Mouse (Mus musculus): ENCODE results near the gene Grm8.

The Grm8 gene

DNA sequence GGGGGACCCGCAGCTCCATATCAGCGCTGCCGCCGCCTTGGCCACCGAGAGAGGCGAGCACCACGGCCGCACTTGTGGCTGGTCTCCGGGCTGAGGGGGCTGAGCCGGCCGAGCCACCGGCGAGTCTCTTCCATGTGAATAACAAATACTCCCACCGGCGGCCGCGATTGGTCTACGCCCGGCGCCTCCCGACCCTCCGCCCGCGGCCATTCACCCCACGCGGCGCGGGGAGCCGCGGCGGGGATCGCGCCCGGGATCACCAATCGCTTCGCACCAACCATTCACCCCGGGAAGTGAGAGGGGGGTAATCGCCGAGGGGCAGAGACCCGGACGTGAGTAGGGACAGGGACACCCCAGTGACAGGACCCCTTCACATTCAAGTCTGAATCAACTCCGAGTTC lies at the start of gene Grm8:
Gene Grm8, minus strand, starts transcription at position 178 of the 401 bp plus-strand sequence.
- DNase-seq (ENCODE audit: low read depth, low spot score): no peak

GRCm38 (mm10) chr6:28169851-28170539 lies 35.0 kb upstream of the Grm8 start:
- DNase-seq (ENCODE audit: low read depth, low spot score): no peak

- no peak for DNase-seq (ENCODE audit: low read depth, low spot score)
These were observed 25.4 kb upstream of the Grm8 start for GRCm38 (mm10) chr6:28160399-28160798.

- no peak for DNase-seq (ENCODE audit: low read depth, low spot score)
These were observed 11.5 kb upstream of the Grm8 start for GRCm38 (mm10) chr6:28146445-28146844.

- DNase-seq (ENCODE audit: low read depth, low spot score): no peak
These were observed 7.4 kb upstream of the Grm8 start for GRCm38 (mm10) chr6:28142332-28142731.

DNA sequence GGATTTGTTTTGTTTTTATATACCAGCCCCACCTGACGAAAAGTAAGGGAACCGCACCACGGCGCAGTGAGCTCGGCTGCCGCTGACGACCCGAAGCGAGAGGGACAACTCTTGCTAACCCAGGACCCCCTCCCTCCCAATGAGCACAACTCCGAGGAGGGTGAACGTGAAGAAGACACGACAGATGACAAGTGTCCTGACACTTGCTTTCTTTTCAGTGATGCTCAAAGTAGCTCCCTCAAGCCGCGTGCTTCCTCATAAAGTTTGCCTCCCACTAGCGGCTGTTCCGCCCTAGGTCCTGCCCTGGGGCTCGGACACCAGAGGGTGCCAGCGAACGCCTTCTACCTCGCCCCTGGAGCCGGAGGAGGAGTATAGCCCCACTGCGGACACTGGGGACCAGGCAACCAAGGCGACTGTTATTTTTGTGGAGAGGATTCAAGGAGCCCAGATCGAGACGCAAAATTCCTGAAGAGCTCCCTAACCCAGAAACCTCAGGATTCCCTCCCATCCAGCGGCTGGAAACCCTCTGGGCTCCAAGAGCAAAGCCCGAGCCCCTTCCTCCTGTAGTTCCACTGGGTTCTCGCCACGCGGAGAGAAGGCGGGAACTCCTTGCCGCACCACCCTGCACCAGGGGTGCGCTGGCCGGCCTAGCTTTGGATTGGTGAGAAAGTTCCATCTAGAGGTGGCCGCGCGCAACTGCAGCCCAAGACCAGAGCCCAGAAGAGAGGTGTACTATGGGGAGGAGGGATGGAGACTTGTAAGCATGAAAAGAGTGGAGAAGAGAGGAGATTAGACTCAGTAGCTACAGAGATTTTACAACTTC lies 644 bp upstream of the Grm8 start:
- DNase-seq (ENCODE audit: low read depth, low spot score): peak; percentile 55

DNA sequence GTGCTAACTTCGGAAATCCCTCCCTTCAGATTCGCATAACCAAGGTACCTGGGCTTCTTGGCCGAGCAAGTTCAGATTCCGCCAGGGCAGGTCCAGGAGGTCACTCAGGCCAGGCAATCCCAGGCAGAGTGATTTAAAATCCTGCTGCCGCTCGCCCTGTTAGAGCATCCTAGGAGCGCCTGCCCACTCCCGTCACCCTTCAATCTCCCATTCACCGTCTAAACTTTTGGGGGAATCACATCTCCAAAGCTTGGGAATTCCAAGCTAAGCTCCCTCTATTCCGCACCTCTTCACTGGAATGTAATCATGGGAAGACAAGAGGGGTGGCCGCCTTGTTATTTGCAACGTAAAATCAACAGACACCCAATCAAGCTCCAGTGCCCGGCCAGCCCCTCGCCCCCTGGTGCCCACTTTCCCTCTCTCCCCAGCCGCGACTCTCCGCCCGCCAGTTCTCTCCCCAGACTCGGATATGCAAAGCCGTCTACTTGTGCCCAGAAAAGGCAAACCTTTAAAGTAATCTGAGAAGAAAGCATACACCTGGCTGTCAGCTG lies 652 bp downstream of the Grm8 start:
- no peak for DNase-seq (ENCODE audit: low read depth, low spot score)

DNA sequence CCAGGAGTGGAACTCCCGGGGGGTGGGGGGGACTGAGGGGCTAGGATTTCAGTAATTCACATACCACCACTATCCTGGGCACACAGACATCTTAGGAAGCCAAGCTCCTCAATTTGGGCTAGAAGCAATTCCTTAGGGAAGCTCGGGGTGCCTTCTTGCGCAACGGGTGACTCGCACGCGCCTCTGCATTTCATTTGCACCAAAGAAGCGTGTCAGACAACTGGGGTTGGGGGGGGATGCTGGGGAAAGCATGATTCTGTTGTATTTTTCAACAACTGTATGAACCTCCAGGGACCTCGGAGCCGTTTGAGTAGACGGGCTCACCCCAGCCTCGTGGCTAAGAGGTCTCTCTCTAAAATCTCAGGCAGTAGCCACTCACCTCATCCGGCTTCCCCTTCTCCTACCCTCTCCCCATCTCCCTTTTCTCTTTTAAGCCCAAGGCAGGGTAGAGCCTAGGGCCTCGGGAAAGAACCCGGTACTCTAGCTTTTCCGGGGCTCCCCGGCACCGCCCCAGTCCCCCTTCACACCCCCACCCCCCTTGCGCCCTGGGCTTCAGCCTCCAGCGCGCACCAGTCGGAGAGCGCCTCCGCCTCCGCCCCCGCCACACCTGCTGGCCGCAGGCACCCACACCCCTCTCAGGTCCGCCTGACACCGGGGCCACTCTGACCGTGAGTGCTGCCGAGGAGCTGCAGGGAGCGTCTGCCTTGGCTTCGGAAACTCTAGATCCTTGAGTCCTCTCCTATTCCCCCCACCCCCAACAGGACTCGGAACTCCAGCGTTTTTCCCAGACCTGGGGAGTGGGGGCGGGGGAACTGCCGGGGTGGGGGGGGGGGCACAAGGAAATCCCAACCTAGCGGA lies 1.5 kb downstream of the Grm8 start:
- no peak for DNase-seq (ENCODE audit: low read depth, low spot score)

- DNase-seq (ENCODE audit: low read depth, low spot score): no peak
These were observed 2.9 kb downstream of the Grm8 start for GRCm38 (mm10) chr6:28132056-28132455.

- no peak for DNase-seq (ENCODE audit: low read depth, low spot score)
These were observed 6.1 kb downstream of the Grm8 start for GRCm38 (mm10) chr6:28128871-28129270.

DNA sequence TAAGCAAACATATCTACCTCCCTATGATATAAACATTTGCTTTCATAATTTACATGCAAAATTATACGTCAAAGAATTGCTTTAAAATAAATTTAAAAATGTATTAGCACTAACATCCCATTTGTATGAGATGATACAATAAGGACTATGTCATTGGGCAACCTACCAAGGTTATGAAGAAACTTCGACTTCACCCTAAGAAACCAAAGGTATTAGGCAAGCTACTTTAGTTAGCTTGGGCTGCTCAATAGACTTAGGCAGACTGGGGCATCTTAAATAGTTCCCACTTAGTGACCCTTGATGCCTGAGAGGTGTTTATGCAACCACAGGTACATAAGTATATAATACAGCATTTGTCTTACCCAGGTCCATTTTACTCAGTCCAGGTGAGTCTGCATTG lies 19.5 kb downstream of the Grm8 start:
- no peak for DNase-seq (ENCODE audit: low read depth, low spot score)

DNA sequence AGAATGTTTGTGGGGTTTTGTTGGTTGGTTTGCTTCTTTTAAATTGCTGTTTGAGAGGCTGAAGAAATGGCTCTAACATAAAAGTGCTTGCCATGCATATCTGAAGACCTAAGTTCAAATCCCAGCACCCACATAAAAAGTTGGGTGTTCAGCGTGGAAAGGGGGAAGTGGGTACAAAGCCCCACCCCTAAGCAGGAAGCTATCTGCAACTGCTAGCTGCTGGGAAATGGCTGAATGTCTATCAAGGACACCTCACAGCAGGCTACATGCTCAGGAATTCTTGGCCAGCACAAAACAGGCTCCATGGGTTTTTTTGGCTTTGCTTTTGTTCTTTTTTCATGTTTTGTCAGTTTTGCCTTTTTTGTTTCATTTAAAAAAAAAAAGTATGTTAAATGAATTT lies 20.1 kb downstream of the Grm8 start:
- no peak for DNase-seq (ENCODE audit: low read depth, low spot score)

DNA sequence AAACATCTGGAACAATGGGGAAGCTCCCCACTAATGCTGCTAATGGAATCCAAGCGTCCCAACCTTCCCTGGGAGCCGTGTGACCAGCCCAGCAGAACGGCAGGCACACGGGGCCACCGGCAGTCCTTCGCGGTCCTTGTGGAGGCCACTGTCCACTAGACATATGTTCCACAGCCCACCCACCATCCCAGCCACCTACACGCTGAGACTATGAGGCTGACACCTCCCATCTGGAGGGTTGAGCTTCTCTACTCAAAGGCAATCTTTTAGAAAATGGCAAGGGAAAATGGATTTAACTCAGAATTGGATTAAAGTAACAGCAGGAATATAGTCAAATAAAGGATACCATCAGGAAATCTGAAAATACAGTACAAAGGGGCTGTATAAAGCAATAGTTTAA lies 23.4 kb downstream of the Grm8 start:
- no peak for DNase-seq (ENCODE audit: low read depth, low spot score)

GRCm38 (mm10) chr6:28102608-28103316 lies 32.2 kb downstream of the Grm8 start:
- no peak for DNase-seq (ENCODE audit: low read depth, low spot score)

GRCm38 (mm10) chr6:28100001-28100400 lies 35.0 kb downstream of the Grm8 start:
- no peak for DNase-seq (ENCODE audit: low read depth, low spot score)

GRCm38 (mm10) chr6:28092511-28092910 lies 42.5 kb downstream of the Grm8 start:
- DNase-seq (ENCODE audit: low read depth, low spot score): no peak

GRCm38 (mm10) chr6:28091836-28092235 lies 43.1 kb downstream of the Grm8 start:
- DNase-seq (ENCODE audit: low read depth, low spot score): no peak

DNA sequence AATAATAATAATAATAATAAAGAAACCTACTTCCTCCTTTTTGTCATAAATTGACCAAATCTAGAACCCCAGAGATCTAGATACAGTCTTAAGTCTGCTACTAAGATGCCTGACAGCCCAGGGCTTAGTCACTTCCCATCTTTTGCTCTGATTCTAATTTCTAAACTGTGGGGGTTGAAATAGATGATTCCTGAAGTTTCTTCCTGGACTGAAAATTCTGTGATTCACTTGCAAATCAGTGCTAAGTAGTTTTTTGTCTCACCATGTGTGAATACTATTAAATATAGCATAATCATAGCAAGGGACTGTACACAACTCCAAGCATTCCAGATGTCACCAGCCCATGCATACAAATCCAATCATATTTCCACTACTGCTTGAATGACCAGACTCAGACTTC lies 44.0 kb downstream of the Grm8 start:
- no peak for DNase-seq (ENCODE audit: low read depth, low spot score)

DNA sequence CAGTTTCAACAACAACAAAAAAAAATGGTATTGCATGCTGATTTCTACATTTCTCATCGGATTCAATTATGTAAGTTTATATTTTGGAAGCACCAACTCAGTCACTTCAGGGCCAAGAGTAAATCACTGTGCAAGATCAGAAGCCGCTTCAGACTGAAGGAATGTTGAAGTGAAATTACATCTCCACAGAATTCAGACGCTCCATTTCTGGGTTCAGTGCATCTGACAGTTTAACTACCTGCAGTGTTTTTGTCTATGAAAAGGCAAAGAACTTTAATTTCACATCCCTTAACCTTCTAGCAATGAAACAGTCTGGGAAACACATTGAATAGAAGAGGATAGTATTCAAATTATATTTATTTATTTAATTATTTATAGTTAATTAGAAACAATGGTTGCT lies 59.4 kb downstream of the Grm8 start:
- DNase-seq (ENCODE audit: low read depth, low spot score): no peak

- no peak for DNase-seq (ENCODE audit: low read depth, low spot score)
These were observed 60.5 kb downstream of the Grm8 start for GRCm38 (mm10) chr6:28074470-28074869.

GRCm38 (mm10) chr6:28051966-28052365 lies 83.0 kb downstream of the Grm8 start:
- DNase-seq (ENCODE audit: low read depth, low spot score): no peak

Measured in retina, adult 2 months (tissue).